Mouse (Mus musculus) frontal cortex, adult 2 months (tissue): ENCODE measurements around the gene Stk36. TPM values are rescaled to one million over a fixed set of nuclear protein-coding genes. Genes with fewer than 3 reads are reported as not detected.

Experiments
- DNase-seq, 2 experiments: peaks; one replicate each; pipeline ENCODE4 v3.0.0; 2022; ENCODE audit warnings: low spot score in 1 of 2; ENCODE audit errors: extremely low spot score in 1 of 2
- polyA plus RNA-seq: library from polyadenylated mRNA; depleted of rRNA; stranded (reverse); fragments of >200 nt; gene quantifications from 2 replicates; pipeline ENCODE4 v1.2.3, GENCODE M21; 2012; rRNA removed

The Stk36 gene
- polyA plus RNA-seq, 1 experiment = 6.2 TPM

DNA sequence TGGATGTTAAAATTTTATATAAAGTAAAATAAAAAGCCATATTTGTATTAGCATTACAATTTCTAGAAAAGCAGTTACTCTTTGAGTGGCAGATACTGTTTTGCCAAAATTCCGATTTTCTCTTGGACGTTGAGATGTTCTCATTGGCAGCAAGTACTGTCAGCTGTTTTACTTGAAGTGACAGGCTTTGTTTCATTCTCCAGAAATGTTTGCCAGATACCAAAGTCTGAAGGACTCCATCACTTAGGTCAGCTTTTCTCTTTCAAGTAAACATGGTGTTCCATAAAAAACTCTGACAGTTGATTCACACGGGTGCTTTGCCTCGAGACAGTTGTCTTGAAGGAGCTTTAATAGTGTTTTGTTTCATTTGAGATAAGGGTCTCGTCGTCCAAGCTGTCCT is 63.9 kb downstream of the Stk36 start:
- DNase-seq = no peak

DNA sequence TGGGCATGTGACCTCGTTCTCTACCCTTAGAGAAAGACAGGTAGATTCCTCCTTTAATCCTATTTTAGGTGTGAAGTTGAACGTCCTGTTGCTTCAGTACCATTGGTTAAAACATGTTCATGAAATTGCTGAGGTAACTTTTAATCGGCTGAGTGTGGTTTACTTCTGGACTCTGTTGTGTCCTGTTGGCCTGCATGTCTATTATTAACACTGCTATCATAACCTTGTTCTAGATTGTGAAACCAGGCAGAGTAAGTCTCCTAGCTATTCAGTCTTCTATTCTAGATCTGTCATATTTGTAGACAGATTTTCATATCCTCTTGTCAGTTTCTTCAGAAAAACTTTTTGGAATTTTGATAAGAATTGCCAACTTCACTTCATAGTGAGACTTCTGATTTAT is 67.1 kb downstream of the Stk36 start:
- DNase-seq = no peak

DNA sequence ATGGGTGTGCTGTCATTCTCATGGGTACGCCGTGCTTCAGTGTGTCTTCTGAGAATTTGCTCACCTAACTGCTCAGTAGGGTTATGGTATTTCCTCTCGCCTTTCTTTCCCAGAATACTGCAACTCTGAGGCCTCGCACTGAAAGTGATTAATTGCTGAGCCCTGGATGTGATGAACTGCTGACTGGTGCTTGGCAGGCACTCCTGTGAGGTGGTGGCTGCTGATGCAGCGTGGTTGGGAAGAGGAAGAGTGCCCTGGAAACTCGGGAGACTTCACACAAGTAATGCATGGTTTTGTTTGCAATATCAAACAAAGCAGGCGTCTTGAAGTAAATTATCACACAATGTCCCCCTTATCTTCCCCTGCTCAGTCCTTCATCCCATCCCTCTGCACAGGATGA is 71.5 kb downstream of the Stk36 start:
- DNase-seq = peak in 1 of 2 experiments; percentile 19

DNA sequence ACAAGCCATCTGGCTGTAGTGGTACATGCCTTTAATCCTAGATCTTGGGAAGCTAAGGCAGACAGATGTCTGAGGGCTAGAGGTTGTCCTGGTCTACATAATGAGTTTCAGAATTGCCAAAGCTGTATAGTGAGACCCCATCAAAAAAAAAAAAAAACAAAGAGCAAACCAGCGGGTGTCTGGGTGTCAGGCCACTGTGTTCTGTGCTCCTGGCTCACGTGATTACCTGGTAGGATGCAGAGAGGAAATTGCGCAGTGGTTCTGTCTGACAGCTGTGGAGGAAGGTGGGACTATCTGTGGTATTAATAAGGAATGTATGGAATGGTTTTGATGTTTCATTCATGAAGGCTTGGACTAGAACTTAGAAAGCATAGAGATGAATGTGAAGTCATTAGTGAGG is 75.6 kb downstream of the Stk36 start:
- DNase-seq = no peak

DNA sequence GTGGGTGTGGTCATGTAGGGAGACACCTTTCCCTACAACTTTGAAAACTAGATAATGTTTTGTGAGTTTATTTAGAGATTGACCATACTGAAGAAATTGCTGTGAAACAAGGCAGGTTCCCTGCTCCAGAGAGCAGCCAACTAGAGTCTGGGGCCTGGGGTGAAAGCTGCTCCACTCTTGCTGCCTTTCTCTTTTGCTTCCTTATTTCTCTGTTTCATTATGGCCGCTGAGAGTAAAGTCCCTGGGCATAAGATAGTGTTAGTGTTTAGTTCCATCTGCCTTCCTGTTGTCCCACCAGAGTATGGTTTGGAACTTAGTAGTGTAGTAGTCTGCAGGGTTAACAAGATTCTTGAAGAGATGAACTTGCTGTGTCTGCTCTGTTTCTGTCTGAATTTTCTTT is 76.6 kb downstream of the Stk36 start:
- no peak for DNase-seq

Other genes with a start within 250 kb of the Stk36 start
- gene Catip, start 239.3 kb upstream of the Stk36 start, polyA plus RNA-seq = 5.3 and 6.0 TPM in 2 replicates
- gene Slc11a1, start 226.2 kb upstream of the Stk36 start, polyA plus RNA-seq = 5.5 and 9.1 TPM in 2 replicates
- gene Ctdsp1, start 209.9 kb upstream of the Stk36 start, polyA plus RNA-seq = 27.4 and 27.7 TPM in 2 replicates
- gene Vil1, start 192.1 kb upstream of the Stk36 start, polyA plus RNA-seq = 0.42 and 0.82 TPM in 2 replicates
- gene Cnot9, start 95.4 kb upstream of the Stk36 start, polyA plus RNA-seq = 26.3 and 26.8 TPM in 2 replicates
- gene Plcd4, start 58.6 kb upstream of the Stk36 start, polyA plus RNA-seq = 15.8 and 19.2 TPM in 2 replicates
- gene Usp37, start 57.2 kb upstream of the Stk36 start, polyA plus RNA-seq = 9.8 and 12.2 TPM in 2 replicates
- 23.4 and 24.8 TPM in 2 replicates for gene Zfp142, start 13.2 kb upstream of the Stk36 start, polyA plus RNA-seq
- gene Bcs1l, start 13.2 kb upstream of the Stk36 start, polyA plus RNA-seq = 26.4 and 31.5 TPM in 2 replicates
- 127 and 138 TPM in 2 replicates for gene Rnf25, start within 50 bp of the Stk36 start, polyA plus RNA-seq
- 18.8 and 19.2 TPM in 2 replicates for gene Ttll4, start 60.3 kb downstream of the Stk36 start, polyA plus RNA-seq
- gene Cyp27a1, start 112.1 kb downstream of the Stk36 start, polyA plus RNA-seq = 14.1 and 14.5 TPM in 2 replicates
- 0.76 and 0.88 TPM in 2 replicates for gene Prkag3, start 147.8 kb downstream of the Stk36 start, polyA plus RNA-seq
- gene Wnt6, start 170.4 kb downstream of the Stk36 start, polyA plus RNA-seq = 7.9 and 8.9 TPM in 2 replicates
- 6.0 and 7.2 TPM in 2 replicates for gene Wnt10a, start 190.1 kb downstream of the Stk36 start, polyA plus RNA-seq